Comparison of ENCODE assay signal across 8 mouse cellular contexts in genomic region chr4:144903932-144904331, GRCm38 (mm10). TPM values are rescaled to one million over a fixed set of nuclear protein-coding genes. Genes with fewer than 3 reads are reported as not detected.
DNase-seq lines count a peak whose midpoint lies in the region; ATAC-seq and TF ChIP-seq lines count a peak whose summit lies in the region.

No protein-coding gene starts in this region.

- TF ChIP-seq POLR2A in MEL (IDR thresholded peaks at IDR 0.05; ENCODE audit: control insufficient read depth in 1 of 2, insufficient read depth in 1 of 2, low read depth in 1 of 2, low read length in 2 of 2, poor library complexity in 1 of 2), result no peak

- H3K4me3 ChIP-seq in MEL (ENCODE audit: control insufficient read depth in 1 of 2, insufficient read depth in 1 of 2, low read depth in 2 of 2, low read length in 2 of 2), result no peak overlapping the region
- H3K4me3 ChIP-seq in lung, embryonic 15.5 days, result no peak overlapping the region

- TF ChIP-seq RAD21 in MEL (IDR thresholded peaks at IDR 0.05; ENCODE audit: low read depth, low read length), result no peak

- TF ChIP-seq CTCF in MEL (IDR thresholded peaks at IDR 0.05 in 2 of 3, conservative IDR thresholded peaks at IDR 0.05 in 1 of 3; ENCODE audit: control insufficient read depth in 1 of 3, insufficient read depth in 1 of 3, low read depth in 2 of 3, low read length in 3 of 3, poor library complexity in 1 of 3, severe bottlenecking in 1 of 3), result no peak

- H3K36me3 ChIP-seq in MEL (ENCODE audit: control insufficient read depth in 1 of 2, insufficient read depth in 2 of 2, low read length in 2 of 2), result peaks cover 0 to 27% of the 10 kb centered on the region in 2 experiments; a peak in 2 of 4 replicates
- no peaks in the 10 kb centered on the region for H3K36me3 ChIP-seq in lung, embryonic 15.5 days

- no peaks in the 10 kb centered on the region for H3K9me3 ChIP-seq in MEL (replicated peaks; ENCODE audit: insufficient read depth, low read length)
- H3K9me3 ChIP-seq in lung, embryonic 15.5 days, result no peaks in the 10 kb centered on the region

- intact Hi-C loops in left cerebral cortex, postnatal 14 days (cut with DNase I), result no loop called here

- 35% methylated on average over 3 of the region's 3 CpGs for WGBS in lung, embryonic 15.5 days

- peak; percentile 34 for ATAC-seq in lung, embryonic 15.5 days (ENCODE audit: borderline replicate concordance, extremely low read depth, low FRiP score, low TSS enrichment)

- H3K4me1 ChIP-seq in MEL (ENCODE audit: control insufficient read depth in 1 of 2, insufficient read depth in 2 of 2, low read length in 2 of 2), result peaks cover 25 to 51% of the 10 kb centered on the region in 2 experiments
- peaks cover 43% of the 10 kb centered on the region for H3K4me1 ChIP-seq in lung, embryonic 15.5 days

- TF ChIP-seq EP300 in MEL (IDR thresholded peaks at IDR 0.05; ENCODE audit: low read depth in 1 of 2, low read length in 2 of 2), result no peak

- H3K79me2 ChIP-seq in MEL (ENCODE audit: control insufficient read depth, insufficient read depth, low read length, poor library complexity), result no peaks in the 10 kb centered on the region

- no peak overlapping the region for H3K4me2 ChIP-seq in lung, embryonic 15.5 days

- H3K9ac ChIP-seq in MEL (ENCODE audit: control insufficient read depth, low read depth, low read length, poor library complexity, severe bottlenecking), result no peak overlapping the region
- no peak overlapping the region for H3K9ac ChIP-seq in lung, embryonic 15.5 days

- peak overlapping the region; percentile 9; the same call in 1 of the 2 replicates for H3K27ac ChIP-seq in MEL (ENCODE audit: control insufficient read depth, low read depth, low read length)
- H3K27ac ChIP-seq in lung, embryonic 15.5 days, result peak overlapping the region; percentile 54

- DNase-seq in MEL (ENCODE audit: low read depth, low spot score), result no peak
- peak; percentile 20 for DNase-seq in brain, adult 2 months (ENCODE audit: low read depth, low spot score)
- DNase-seq in kidney, adult 11 months, result peak; percentile 91
- DNase-seq in left cerebral cortex, postnatal 14 days (ENCODE audit: low spot score in 2 of 2), result no peak
- DNase-seq in cerebellum, adult 9-11 months, result no peak
- no peak for DNase-seq in retina, embryonic 14.5 days (ENCODE audit: low spot score)
- no peak for DNase-seq in spleen, adult 18-20 months

- no peaks in the 10 kb centered on the region for H3K27me3 ChIP-seq in MEL (ENCODE audit: control insufficient read depth in 1 of 2, insufficient read depth in 2 of 2, low read length in 2 of 2)
- no peaks in the 10 kb centered on the region for H3K27me3 ChIP-seq in lung, embryonic 15.5 days

TF ChIP-seq in MEL, 35 proteins besides CTCF, POLR2A, EP300 and RAD21:
- TF ChIP-seq GABPA (IDR thresholded peaks at IDR 0.05; ENCODE audit: low read depth, low read length) (no peak), USF1 (IDR thresholded peaks at IDR 0.05; ENCODE audit: low read depth, low read length) (0 out of 2 replicates have a peak, but pooled peaks have one; percentile 35), MAX (IDR thresholded peaks at IDR 0.05; ENCODE audit: low read length) (no peak)

RNA-seq across cellular contexts. Expression of gene Dhrs3, which starts 11.3 kb away (rescaled TPM):
- 0.89 and 2.1 TPM in 2 replicates for total RNA-seq in MEL (2012; rRNA removed)
- 1 to 10 TPM in 1 of 2 experiments, not detected in 1; 2.2 TPM for polyA plus RNA-seq in MEL (2012; ENCODE audit: insufficient read depth in 1 of 2, insufficient read length in 2 of 2, low read depth in 1 of 2, low replicate concordance in 2 of 2, missing spikeins in 1 of 2)
- 51.6 and 53.0 TPM in 2 replicates for polyA plus RNA-seq in lung, embryonic 15.5 days (2015; fragmentation: Nextera tagmentation; extraction: Ambion mirVana)
- total RNA-seq in left cerebral cortex, postnatal 14 days (2021), result 10 to 100 TPM; 22.2 TPM

Comparison
In these comparisons a context has a peak if more than half of its experiments do, and no peak if none do; other contexts are left out.
1. DNase-seq: peak in brain, adult 2 months (single experiment) and kidney, adult 11 months (single experiment); none in MEL (single experiment), left cerebral cortex, postnatal 14 days (0 of 2), cerebellum, adult 9-11 months (single experiment), retina, embryonic 14.5 days (single experiment) and spleen, adult 18-20 months (0 of 2).